Mouse (Mus musculus): ENCODE data around the gene Gltpd2.

Gene Gltpd2

GRCm38 (mm10) chr11:70564276-70564873, 45.4 kb downstream of the Gltpd2 start:
- no peak for DNase-seq

DNA sequence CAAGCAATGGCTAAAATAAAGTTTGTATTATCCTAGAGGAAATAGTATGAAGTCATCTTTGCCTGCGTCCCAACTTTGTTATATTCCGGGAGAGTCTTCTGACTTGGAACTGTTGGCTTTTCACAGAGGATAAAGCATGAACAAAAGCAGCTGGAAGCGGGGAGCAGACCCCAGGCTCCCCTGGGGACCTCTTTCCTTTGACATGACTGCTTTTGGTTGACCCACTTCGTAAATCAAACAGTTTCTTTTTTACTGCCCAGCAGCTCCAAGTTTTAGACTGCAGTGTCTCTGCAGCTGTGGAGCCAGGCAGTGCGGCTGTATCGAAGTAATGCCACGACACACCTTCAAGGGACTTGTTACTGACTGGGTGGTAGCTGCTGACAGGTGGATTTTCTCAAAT, 47.6 kb downstream of the Gltpd2 start:
- DNase-seq, result no peak
